Mouse (Mus musculus) brain, embryonic 14.5 days (tissue): Measurements from ENCODE around the gene Lrrc55.

ENCODE experiments used
- CTCF ChIP-seq: fragments of 200-500 bp; IDR thresholded peaks from 2 replicates; pipeline ENCODE4 v1.5.1; 2012; ENCODE audit warnings: inconsistent platforms, mild to moderate bottlenecking, moderate library complexity, borderline replicate concordance; ENCODE audit not compliant: insufficient read depth, insufficient read length; ENCODE audit errors: extremely low read depth
- POLR2A ChIP-seq: fragments of 200-500 bp; IDR thresholded peaks from 2 replicates; pipeline ENCODE4 v1.6.1; 2012; ENCODE audit warnings: mild to moderate bottlenecking, inconsistent platforms, borderline replicate concordance; ENCODE audit not compliant: poor library complexity, insufficient read depth, insufficient read length, severe bottlenecking; ENCODE audit errors: extremely low read depth

- TF ChIP-seq CTCF = no peak
- no peak for TF ChIP-seq POLR2A
Observed at GRCm38 (mm10) chr2:85213746-85214145, 16.7 kb upstream of the Lrrc55 start.
